Mouse (Mus musculus): Measurements from ENCODE around the gene Bptf. TPM values are rescaled to one million over a fixed set of nuclear protein-coding genes. Genes with fewer than 3 reads are reported as not detected.

Bptf gene
- polyA plus RNA-seq, 1 experiment = 77.1 TPM

- DNase-seq (ENCODE audit: low read depth) = peak; percentile 87
- TF ChIP-seq CTCF (IDR thresholded peaks at IDR 0.05; ENCODE audit: borderline replicate concordance, extremely low read depth, insufficient read depth, insufficient read length) = peak; percentile 70; the same call in 1 of the 2 replicates
- no peak for TF ChIP-seq POLR2A (IDR thresholded peaks at IDR 0.05; ENCODE audit: borderline replicate concordance, extremely low read depth, insufficient read depth, insufficient read length, poor library complexity, severe bottlenecking)
Observed at GRCm38 (mm10) chr11:107044321-107044720, 87.6 kb downstream of the Bptf start.

- DNase-seq (ENCODE audit: low read depth) = no peak
- no peak for TF ChIP-seq CTCF (IDR thresholded peaks at IDR 0.05; ENCODE audit: borderline replicate concordance, extremely low read depth, insufficient read depth, insufficient read length)
- TF ChIP-seq POLR2A (IDR thresholded peaks at IDR 0.05; ENCODE audit: borderline replicate concordance, extremely low read depth, insufficient read depth, insufficient read length, poor library complexity, severe bottlenecking) = no peak
Observed at GRCm38 (mm10) chr11:107043361-107043760, 88.6 kb downstream of the Bptf start.

- TF ChIP-seq POLR2A (IDR thresholded peaks at IDR 0.05; ENCODE audit: borderline replicate concordance, extremely low read depth, insufficient read depth, insufficient read length, poor library complexity, severe bottlenecking) (no peak), CTCF (IDR thresholded peaks at IDR 0.05; ENCODE audit: borderline replicate concordance, extremely low read depth, insufficient read depth, insufficient read length) (no peak)
- DNase-seq (ENCODE audit: low read depth) = no peak
Observed at GRCm38 (mm10) chr11:107041396-107041795, 90.5 kb downstream of the Bptf start.

- DNase-seq (ENCODE audit: low read depth) = no peak
Observed at GRCm38 (mm10) chr11:107039417-107039816, 92.5 kb downstream of the Bptf start.

GRCm38 (mm10) chr11:107034085-107034810, 97.7 kb downstream of the Bptf start:
- TF ChIP-seq CTCF (IDR thresholded peaks at IDR 0.05; ENCODE audit: borderline replicate concordance, extremely low read depth, insufficient read depth, insufficient read length) (no peak), POLR2A (IDR thresholded peaks at IDR 0.05; ENCODE audit: borderline replicate concordance, extremely low read depth, insufficient read depth, insufficient read length, poor library complexity, severe bottlenecking) (no peak)
- DNase-seq (ENCODE audit: low read depth) = no peak

More at GRCm38 (mm10) chr11:107039417-107039816, 92.5 kb downstream of the Bptf start:
- TF ChIP-seq CTCF (IDR thresholded peaks at IDR 0.05; ENCODE audit: borderline replicate concordance, extremely low read depth, insufficient read depth, insufficient read length) = no peak
- TF ChIP-seq POLR2A (IDR thresholded peaks at IDR 0.05; ENCODE audit: borderline replicate concordance, extremely low read depth, insufficient read depth, insufficient read length, poor library complexity, severe bottlenecking) = no peak

- no peak for DNase-seq (ENCODE audit: low read depth)
- TF ChIP-seq POLR2A (IDR thresholded peaks at IDR 0.05; ENCODE audit: borderline replicate concordance, extremely low read depth, insufficient read depth, insufficient read length, poor library complexity, severe bottlenecking) = no peak
- no peak for TF ChIP-seq CTCF (IDR thresholded peaks at IDR 0.05; ENCODE audit: borderline replicate concordance, extremely low read depth, insufficient read depth, insufficient read length)
Observed at GRCm38 (mm10) chr11:107031635-107032034, 100.3 kb downstream of the Bptf start.

GRCm38 (mm10) chr11:107029536-107029935, 102.4 kb downstream of the Bptf start:
- DNase-seq (ENCODE audit: low read depth) = no peak
- TF ChIP-seq CTCF (IDR thresholded peaks at IDR 0.05; ENCODE audit: borderline replicate concordance, extremely low read depth, insufficient read depth, insufficient read length) (no peak), POLR2A (IDR thresholded peaks at IDR 0.05; ENCODE audit: borderline replicate concordance, extremely low read depth, insufficient read depth, insufficient read length, poor library complexity, severe bottlenecking) (no peak)

- TF ChIP-seq CTCF (IDR thresholded peaks at IDR 0.05; ENCODE audit: borderline replicate concordance, extremely low read depth, insufficient read depth, insufficient read length) (no peak), POLR2A (IDR thresholded peaks at IDR 0.05; ENCODE audit: borderline replicate concordance, extremely low read depth, insufficient read depth, insufficient read length, poor library complexity, severe bottlenecking) (no peak)
- no peak for DNase-seq (ENCODE audit: low read depth)
Observed at GRCm38 (mm10) chr11:107028754-107029153, 103.2 kb downstream of the Bptf start.

GRCm38 (mm10) chr11:107028275-107028618, 103.7 kb downstream of the Bptf start:
- TF ChIP-seq CTCF (IDR thresholded peaks at IDR 0.05; ENCODE audit: borderline replicate concordance, extremely low read depth, insufficient read depth, insufficient read length) = no peak
- TF ChIP-seq POLR2A (IDR thresholded peaks at IDR 0.05; ENCODE audit: borderline replicate concordance, extremely low read depth, insufficient read depth, insufficient read length, poor library complexity, severe bottlenecking) = no peak
- DNase-seq (ENCODE audit: low read depth) = no peak

GRCm38 (mm10) chr11:107027431-107028274, 104.3 kb downstream of the Bptf start:
- TF ChIP-seq CTCF (IDR thresholded peaks at IDR 0.05; ENCODE audit: borderline replicate concordance, extremely low read depth, insufficient read depth, insufficient read length) (no peak), POLR2A (IDR thresholded peaks at IDR 0.05; ENCODE audit: borderline replicate concordance, extremely low read depth, insufficient read depth, insufficient read length, poor library complexity, severe bottlenecking) (peak; percentile 62)

GRCm38 (mm10) chr11:107026554-107027430, 105.1 kb downstream of the Bptf start:
- DNase-seq (ENCODE audit: low read depth) = peak; percentile 48
- no peak for TF ChIP-seq CTCF (IDR thresholded peaks at IDR 0.05; ENCODE audit: borderline replicate concordance, extremely low read depth, insufficient read depth, insufficient read length)
- TF ChIP-seq POLR2A (IDR thresholded peaks at IDR 0.05; ENCODE audit: borderline replicate concordance, extremely low read depth, insufficient read depth, insufficient read length, poor library complexity, severe bottlenecking) = no peak

More at GRCm38 (mm10) chr11:107027431-107028274, 104.3 kb downstream of the Bptf start:
- peak; percentile 96 for DNase-seq (ENCODE audit: low read depth)

Measured in brain, embryonic 14.5 days (tissue).